ENCODE assay signal across 8 mouse cellular contexts in genomic region chr11:121451216-121451726, GRCm38 (mm10). TPM values are rescaled to one million over a fixed set of nuclear protein-coding genes. Genes with fewer than 3 reads are reported as not detected.
DNase-seq lines count a peak whose midpoint lies in the region; ATAC-seq lines count a peak whose summit lies in the region.

No protein-coding gene starts in this region.

- no peaks in the 10 kb centered on the region for H3K9me3 ChIP-seq in kidney, embryonic 16.5 days (ENCODE audit: low read length)
- no peaks in the 10 kb centered on the region for H3K9me3 ChIP-seq in embryonic facial prominence, embryonic 10.5 days
- no peaks in the 10 kb centered on the region for H3K9me3 ChIP-seq in hindbrain, embryonic 11.5 days (ENCODE audit: control insufficient read depth, low read length)
- H3K9me3 ChIP-seq in midbrain, embryonic 14.5 days (ENCODE audit: control insufficient read depth, low read length), result no peaks in the 10 kb centered on the region

- peak; percentile 24; the same call in 1 of the 2 replicates for ATAC-seq in kidney, embryonic 16.5 days (ENCODE audit: low FRiP score, low TSS enrichment)
- ATAC-seq in hindbrain, embryonic 11.5 days (ENCODE audit: low FRiP score), result 0 out of 2 replicates have a peak, but pooled peaks have one; percentile 4
- no peak; the same call in 1 of the 2 replicates for ATAC-seq in midbrain, embryonic 14.5 days (ENCODE audit: low FRiP score, low TSS enrichment)
- ATAC-seq in monocyte, adult 5-6 weeks (replicated peaks; ENCODE audit: insufficient number of reproducible peaks, low FRiP score, low TSS enrichment, poor library complexity, severe bottlenecking), result no peak; the same call in 1 of the 2 replicates
- no peak for ATAC-seq in megakaryocyte progenitor cell, adult 5-6 weeks (replicated peaks; ENCODE audit: poor library complexity)

- H3K4me2 ChIP-seq in kidney, embryonic 16.5 days (replicated peaks; ENCODE audit: low read depth, low read length), result peak overlapping the region; percentile 83
- peak overlapping the region; percentile 80 for H3K4me2 ChIP-seq in hindbrain, embryonic 11.5 days (replicated peaks; ENCODE audit: low read depth, low read length)
- H3K4me2 ChIP-seq in midbrain, embryonic 14.5 days (ENCODE audit: low read length), result peak overlapping the region; percentile 79

- H3K36me3 ChIP-seq in kidney, embryonic 16.5 days (ENCODE audit: insufficient read depth, low read length), result peaks cover 7% of the 10 kb centered on the region; the same call in 1 of the 2 replicates
- peaks cover 16% of the 10 kb centered on the region for H3K36me3 ChIP-seq in embryonic facial prominence, embryonic 10.5 days (replicated peaks)
- no peaks in the 10 kb centered on the region for H3K36me3 ChIP-seq in hindbrain, embryonic 11.5 days (ENCODE audit: control insufficient read depth, insufficient read depth, low read length)
- H3K36me3 ChIP-seq in midbrain, embryonic 14.5 days (ENCODE audit: control insufficient read depth, insufficient read depth, low read length), result peaks cover 7% of the 10 kb centered on the region; the same call in 1 of the 2 replicates

- H3K27ac ChIP-seq in kidney, embryonic 16.5 days (ENCODE audit: low read length), result 0 out of 2 replicates have a peak overlapping the region, but pooled peaks have one; percentile 23
- peak overlapping the region; percentile 78; the same call in 1 of the 2 replicates for H3K27ac ChIP-seq in embryonic facial prominence, embryonic 10.5 days (replicated peaks)
- no peak overlapping the region for H3K27ac ChIP-seq in hindbrain, embryonic 11.5 days (ENCODE audit: low read depth, low read length)
- peak overlapping the region; percentile 86 for H3K27ac ChIP-seq in midbrain, embryonic 14.5 days (replicated peaks; ENCODE audit: low read depth, low read length)

- peaks cover 6% of the 10 kb centered on the region; the same call in 1 of the 2 replicates for H3K4me1 ChIP-seq in kidney, embryonic 16.5 days (ENCODE audit: insufficient read depth, low read length)
- H3K4me1 ChIP-seq in embryonic facial prominence, embryonic 10.5 days, result peaks cover 19% of the 10 kb centered on the region
- no peaks in the 10 kb centered on the region for H3K4me1 ChIP-seq in hindbrain, embryonic 11.5 days (replicated peaks; ENCODE audit: control insufficient read depth, insufficient read depth, low read length)
- H3K4me1 ChIP-seq in midbrain, embryonic 14.5 days (ENCODE audit: control insufficient read depth, insufficient read depth, low read length), result peaks cover 14% of the 10 kb centered on the region

- WGBS in kidney, embryonic 16.5 days, result 12% methylated on average over 9 of the region's 9 CpGs
- WGBS in embryonic facial prominence, embryonic 10.5 days, result 23% methylated on average over 9 of the region's 9 CpGs
- WGBS in hindbrain, embryonic 11.5 days, result 21% methylated on average over 9 of the region's 9 CpGs
- 25% methylated on average over 9 of the region's 9 CpGs for WGBS in midbrain, embryonic 14.5 days

- no peak for DNase-seq in kidney, adult 18-20 months
- no peak for DNase-seq in embryonic facial prominence, embryonic 10.5 days (ENCODE audit: low spot score)
- no peak for DNase-seq in hindbrain, embryonic 11.5 days (ENCODE audit: low spot score)
- no peak for DNase-seq in midbrain, embryonic 14.5 days
- no peak for DNase-seq in cerebellum, adult 18-20 months

- H3K27me3 ChIP-seq in kidney, embryonic 16.5 days (ENCODE audit: insufficient read depth, low read length), result 0 out of 2 replicates have a peak, but pooled peaks cover 2% of the 10 kb centered on the region
- H3K27me3 ChIP-seq in embryonic facial prominence, embryonic 10.5 days (replicated peaks; ENCODE audit: low read depth, poor library complexity, severe bottlenecking), result no peaks in the 10 kb centered on the region; the same call in 1 of the 2 replicates
- no peaks in the 10 kb centered on the region; the same call in 1 of the 2 replicates for H3K27me3 ChIP-seq in hindbrain, embryonic 11.5 days (ENCODE audit: control insufficient read depth, insufficient read depth, low read length)
- H3K27me3 ChIP-seq in midbrain, embryonic 14.5 days (ENCODE audit: control insufficient read depth, insufficient read depth, low read length), result no peaks in the 10 kb centered on the region

- peak overlapping the region; percentile 77; the same call in 1 of the 2 replicates for H3K9ac ChIP-seq in kidney, embryonic 16.5 days (replicated peaks; ENCODE audit: low read length)
- H3K9ac ChIP-seq in hindbrain, embryonic 11.5 days (ENCODE audit: low read depth, low read length), result peak overlapping the region; percentile 73; the same call in 1 of the 2 replicates
- peak overlapping the region; percentile 74; the same call in 1 of the 2 replicates for H3K9ac ChIP-seq in midbrain, embryonic 14.5 days (replicated peaks; ENCODE audit: low read length)

- peak overlapping the region; percentile 82 for H3K4me3 ChIP-seq in kidney, embryonic 16.5 days (ENCODE audit: low read length)
- H3K4me3 ChIP-seq in embryonic facial prominence, embryonic 10.5 days, result peak overlapping the region; percentile 95
- peak overlapping the region; percentile 93 for H3K4me3 ChIP-seq in hindbrain, embryonic 11.5 days (ENCODE audit: low read depth, low read length)
- H3K4me3 ChIP-seq in midbrain, embryonic 14.5 days (replicated peaks; ENCODE audit: low read depth, low read length), result peak overlapping the region; percentile 84

RNA-seq across cellular contexts. Expression of gene Tbcd, which starts 0.5 kb away (rescaled TPM):
- 40.6 and 40.8 TPM in 2 replicates for polyA plus RNA-seq in kidney, embryonic 16.5 days (2015; fragmentation: Nextera tagmentation; extraction: Ambion mirVana)
- polyA plus RNA-seq in embryonic facial prominence, embryonic 10.5 days (2016; fragmentation: Nextera tagmentation; extraction: Ambion mirVana), result 55.0 and 57.7 TPM in 2 replicates
- 32.3 and 36.9 TPM in 2 replicates for polyA plus RNA-seq in hindbrain, embryonic 11.5 days (2014; fragmentation: Nextera tagmentation; extraction: Ambion mirVana)
- polyA plus RNA-seq in midbrain, embryonic 14.5 days (2014; fragmentation: Nextera tagmentation; extraction: Ambion mirVana), result 45.8 and 55.6 TPM in 2 replicates
- total RNA-seq in monocyte, adult 5-6 weeks (2017), result 23.1 to 29.1 TPM (median 26.4 TPM) in 3 replicates
- 32.7 and 36.7 TPM in 2 replicates for total RNA-seq in megakaryocyte progenitor cell, adult 5-6 weeks (2015)
- 38.8 and 54.1 TPM in 2 replicates for total RNA-seq in megakaryocyte progenitor cell, adult 5-6 weeks (2017)

RNA-seq across cellular contexts. Expression of gene Fn3k, which starts 16.6 kb away (rescaled TPM):
- polyA plus RNA-seq in kidney, embryonic 16.5 days (2015; fragmentation: Nextera tagmentation; extraction: Ambion mirVana), result 2.4 and 3.6 TPM in 2 replicates
- polyA plus RNA-seq in embryonic facial prominence, embryonic 10.5 days (2016; fragmentation: Nextera tagmentation; extraction: Ambion mirVana), result 0.30 and 0.50 TPM in 2 replicates
- polyA plus RNA-seq in hindbrain, embryonic 11.5 days (2014; fragmentation: Nextera tagmentation; extraction: Ambion mirVana), result 2.1 and 2.6 TPM in 2 replicates
- 3.7 and 3.9 TPM in 2 replicates for polyA plus RNA-seq in midbrain, embryonic 14.5 days (2014; fragmentation: Nextera tagmentation; extraction: Ambion mirVana)
- total RNA-seq in monocyte, adult 5-6 weeks (2017), result not detected in 3 replicates
- total RNA-seq in megakaryocyte progenitor cell, adult 5-6 weeks (2015), result 0.20 TPM in 1 of 2 replicates, not detected in the other
- total RNA-seq in megakaryocyte progenitor cell, adult 5-6 weeks (2017), result not detected in 2 replicates

RNA-seq across cellular contexts. Expression of gene Fn3krp, which starts 30.1 kb away (rescaled TPM):
- 8.9 and 11.5 TPM in 2 replicates for polyA plus RNA-seq in kidney, embryonic 16.5 days (2015; fragmentation: Nextera tagmentation; extraction: Ambion mirVana)
- 6.3 and 7.8 TPM in 2 replicates for polyA plus RNA-seq in embryonic facial prominence, embryonic 10.5 days (2016; fragmentation: Nextera tagmentation; extraction: Ambion mirVana)
- 8.5 and 8.6 TPM in 2 replicates for polyA plus RNA-seq in hindbrain, embryonic 11.5 days (2014; fragmentation: Nextera tagmentation; extraction: Ambion mirVana)
- polyA plus RNA-seq in midbrain, embryonic 14.5 days (2014; fragmentation: Nextera tagmentation; extraction: Ambion mirVana), result 7.7 and 7.8 TPM in 2 replicates
- 3.4 to 6.8 TPM (median 6.3 TPM) in 3 replicates for total RNA-seq in monocyte, adult 5-6 weeks (2017)
- total RNA-seq in megakaryocyte progenitor cell, adult 5-6 weeks (2015), result 6.6 and 7.7 TPM in 2 replicates
- total RNA-seq in megakaryocyte progenitor cell, adult 5-6 weeks (2017), result 12.5 and 16.4 TPM in 2 replicates

Comparison
In these comparisons a context has a peak if more than half of its experiments do, and no peak if none do; other contexts are left out.
1. ATAC-seq: peak in kidney, embryonic 16.5 days (single experiment) and hindbrain, embryonic 11.5 days (single experiment); none in midbrain, embryonic 14.5 days (single experiment), monocyte, adult 5-6 weeks (single experiment) and megakaryocyte progenitor cell, adult 5-6 weeks (single experiment).
2. Peak in every context shown above with its lines, with median percentiles within 50 percentile points of each other: H3K4me2 ChIP-seq, H3K4me3 ChIP-seq and H3K9ac ChIP-seq.